Mouse (Mus musculus) MEL (cell line): ENCODE measurements around the gene Ddost. TPM values are rescaled to one million over a fixed set of nuclear protein-coding genes. Genes with fewer than 3 reads are reported as not detected.

ENCODE experiments used
- DNase-seq: peaks from one replicate; pipeline ENCODE4 v3.0.0; 2011; ENCODE audit warnings: low read depth, low spot score
- H3K27ac ChIP-seq: 2 replicates; pipeline ENCODE4 v1.5.1; 2012; ENCODE audit warnings: low read depth, mild to moderate bottlenecking, control low read depth, low read length, moderate library complexity; ENCODE audit not compliant: control insufficient read depth
- H3K27me3 ChIP-seq, 2 experiments: fragments of 150-350 bp in 1 of 2; sonication (generic) in 1 of 2; 2 replicates each; pipeline ENCODE4 v1.6.1; 2012; ENCODE audit warnings: low read length in 2 of 2, mild to moderate bottlenecking in 2 of 2, improper control_type of control experiment in 1 of 2, moderate library complexity in 1 of 2; ENCODE audit not compliant: insufficient read depth in 2 of 2, control insufficient read depth in 1 of 2
- H3K36me3 ChIP-seq, 2 experiments: 2 replicates each; pipeline ENCODE4 v1.6.1; 2012 to 2014; ENCODE audit warnings: low read length in 2 of 2, improper control_type of control experiment in 1 of 2, inconsistent platforms in 1 of 2, mild to moderate bottlenecking in 1 of 2; ENCODE audit not compliant: insufficient read depth in 2 of 2, control insufficient read depth in 1 of 2
- H3K4me1 ChIP-seq, 2 experiments: fragments of 150-350 bp in 1 of 2; sonication (generic) in 1 of 2; 2 replicates each; pipeline ENCODE4 v1.6.1; 2012; ENCODE audit warnings: low read length in 2 of 2, improper control_type of control experiment in 1 of 2, mild to moderate bottlenecking in 1 of 2; ENCODE audit not compliant: insufficient read depth in 2 of 2, control insufficient read depth in 1 of 2
- H3K4me3 ChIP-seq, 2 experiments: fragments of 150-350 bp in 1 of 2; sonication (generic) in 1 of 2; 2 replicates each; pipeline ENCODE4 v1.5.1; 2012; ENCODE audit warnings: low read depth in 2 of 2, low read length in 2 of 2, mild to moderate bottlenecking in 2 of 2, moderate library complexity in 2 of 2, control low read depth in 1 of 2, improper control_type of control experiment in 1 of 2; ENCODE audit not compliant: control insufficient read depth in 1 of 2, insufficient read depth in 1 of 2
- H3K79me2 ChIP-seq: 2 replicates; pipeline ENCODE4 v1.6.1; 2012; ENCODE audit warnings: mild to moderate bottlenecking, low read length, moderate library complexity; ENCODE audit not compliant: control insufficient read depth, poor library complexity, insufficient read depth
- H3K9ac ChIP-seq: 2 replicates; pipeline ENCODE4 v1.6.1; 2012; ENCODE audit warnings: low read depth, mild to moderate bottlenecking, control low read depth, low read length, moderate library complexity; ENCODE audit not compliant: control insufficient read depth, poor library complexity, severe bottlenecking
- H3K9me3 ChIP-seq: fragments of 150-350 bp; sonication (generic); replicated peaks from 2 replicates; pipeline ENCODE4 v1.6.1; 2012; ENCODE audit warnings: mild to moderate bottlenecking, low read length, improper control_type of control experiment, moderate library complexity; ENCODE audit not compliant: insufficient read depth
- BHLHE40 ChIP-seq: IDR thresholded peaks from 2 replicates; pipeline ENCODE4 v1.6.1; 2012; ENCODE audit warnings: low read depth, mild to moderate bottlenecking, inconsistent platforms, low read length, improper control_type of control experiment, borderline replicate concordance
- CHD2 ChIP-seq: IDR thresholded peaks from 2 replicates; pipeline ENCODE4 v1.6.1; 2011; ENCODE audit warnings: low read length, improper control_type of control experiment
- ELF1 ChIP-seq: IDR thresholded peaks from 2 replicates; pipeline ENCODE4 v1.6.1; 2014; ENCODE audit warnings: low read depth, mild to moderate bottlenecking, inconsistent platforms, low read length, improper control_type of control experiment, moderate library complexity
- ETS1 ChIP-seq: IDR thresholded peaks from 2 replicates; pipeline ENCODE4 v1.6.1; 2012; ENCODE audit warnings: low read depth, mild to moderate bottlenecking, inconsistent platforms, low read length, improper control_type of control experiment, moderate library complexity
- HCFC1 ChIP-seq: IDR thresholded peaks from 2 replicates; pipeline ENCODE4 v1.6.1; 2012; ENCODE audit warnings: low read depth, mild to moderate bottlenecking, inconsistent platforms, low read length, improper control_type of control experiment, moderate library complexity
- KAT2A ChIP-seq: conservative IDR thresholded peaks from 2 replicates; pipeline ENCODE4 v1.6.1; 2012; ENCODE audit warnings: low read depth, low read length, improper control_type of control experiment, inconsistent platforms
- MAX ChIP-seq: IDR thresholded peaks from 2 replicates; pipeline ENCODE4 v1.6.1; 2011; ENCODE audit warnings: low read length, improper control_type of control experiment
- MAZ ChIP-seq: IDR thresholded peaks from 2 replicates; pipeline ENCODE4 v1.6.1; 2012; ENCODE audit warnings: low read depth, mild to moderate bottlenecking, inconsistent platforms, low read length, improper control_type of control experiment
- MEF2A ChIP-seq: IDR thresholded peaks from 2 replicates; pipeline ENCODE4 v1.6.1; 2014; ENCODE audit warnings: low read depth, mild to moderate bottlenecking, inconsistent platforms, low read length, improper control_type of control experiment; ENCODE audit not compliant: poor library complexity, insufficient replicate concordance, severe bottlenecking; ENCODE audit errors: extremely low read depth
- MYB ChIP-seq: IDR thresholded peaks from 2 replicates; pipeline ENCODE4 v1.6.1; 2011; ENCODE audit warnings: mild to moderate bottlenecking, low read depth, low read length, improper control_type of control experiment
- NELFE ChIP-seq: IDR thresholded peaks from 2 replicates; pipeline ENCODE4 v1.6.1; 2011; ENCODE audit warnings: low read depth, low read length, improper control_type of control experiment
- NRF1 ChIP-seq: IDR thresholded peaks from 2 replicates; pipeline ENCODE4 v1.6.1; 2014; ENCODE audit warnings: low read depth, mild to moderate bottlenecking, inconsistent platforms, low read length, improper control_type of control experiment, moderate library complexity; ENCODE audit not compliant: poor library complexity, insufficient read depth, severe bottlenecking
- POLR2AphosphoS2 ChIP-seq: IDR thresholded peaks from 2 replicates; pipeline ENCODE4 v1.6.1; 2011; ENCODE audit warnings: low read length, improper control_type of control experiment
- RAD21 ChIP-seq: IDR thresholded peaks from 2 replicates; pipeline ENCODE4 v1.6.1; 2011; ENCODE audit warnings: mild to moderate bottlenecking, low read depth, low read length, improper control_type of control experiment
- TAL1 ChIP-seq: IDR thresholded peaks from 2 replicates; pipeline ENCODE4 v1.6.1; 2012; ENCODE audit warnings: mild to moderate bottlenecking, inconsistent platforms, low read length, moderate library complexity, mixed read lengths
- TCF12 ChIP-seq: IDR thresholded peaks from 2 replicates; pipeline ENCODE4 v1.6.1; 2014; ENCODE audit warnings: low read depth, mild to moderate bottlenecking, inconsistent platforms, low read length, improper control_type of control experiment, moderate library complexity
- USF1 ChIP-seq: IDR thresholded peaks from 2 replicates; pipeline ENCODE4 v1.6.1; 2014; ENCODE audit warnings: low read depth, mild to moderate bottlenecking, inconsistent platforms, low read length, improper control_type of control experiment, moderate library complexity
- ZC3H11A ChIP-seq: IDR thresholded peaks from 2 replicates; pipeline ENCODE4 v1.6.1; 2012; ENCODE audit warnings: low read depth, mild to moderate bottlenecking, inconsistent platforms, low read length, improper control_type of control experiment
- ZKSCAN1 ChIP-seq: IDR thresholded peaks from 2 replicates; pipeline ENCODE4 v1.6.1; 2012; ENCODE audit warnings: low read depth, mild to moderate bottlenecking, inconsistent platforms, low read length, improper control_type of control experiment, moderate library complexity
- polyA plus RNA-seq, 2 experiments: library from polyadenylated mRNA; stranded (reverse) in 1 of 2; unstranded in 1 of 2; fragments of >175 nt in 1 of 2; fragments of >200 nt in 1 of 2; gene quantifications; 2 replicates each; pipeline versions ENCODE4 v1.2.1 to v1.2.4; 2012; ENCODE audit warnings: low replicate concordance in 2 of 2, low read depth in 1 of 2; ENCODE audit not compliant: insufficient read length in 2 of 2, insufficient read depth in 1 of 2, missing spikeins in 1 of 2
- total RNA-seq: library from RNA; depleted of rRNA; stranded (reverse); fragments of 300-350 nt; gene quantifications from 2 replicates; pipeline ENCODE4 v1.2.3, GENCODE M21; 2012

The Ddost gene
- total and polyA plus RNA-seq, 3 experiments: 68.9 to 402 (median 283) TPM

DNA sequence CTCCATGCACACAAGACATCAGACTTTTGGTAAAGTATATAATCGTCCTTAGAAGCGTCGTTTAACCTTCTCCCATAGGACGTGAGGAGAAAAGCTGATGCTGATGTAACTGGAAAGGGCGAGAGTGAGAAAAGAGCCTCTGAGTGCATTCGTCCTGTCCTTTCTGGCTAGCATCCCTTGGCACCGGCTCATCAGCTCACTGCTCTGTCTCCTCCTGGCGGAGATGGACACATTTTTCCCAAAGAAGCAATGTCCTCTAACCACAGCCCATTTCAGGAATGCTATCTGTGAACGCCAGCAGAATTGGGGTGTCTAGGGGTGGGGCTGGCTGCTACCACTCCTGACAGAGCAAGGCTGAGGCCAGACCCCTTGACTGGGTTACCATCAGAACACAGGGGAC, 27.1 kb downstream of the Ddost start:
- H3K27ac ChIP-seq: no peak overlapping the region
- no peak for DNase-seq
- no peaks in the 10 kb centered on the region; a peak in 1 of 4 replicates for H3K27me3 ChIP-seq
- no peaks in the 10 kb centered on the region for H3K79me2 ChIP-seq
- H3K36me3 ChIP-seq: peaks cover 0 to 3% of the 10 kb centered on the region in 2 experiments; a peak in 2 of 4 replicates
- H3K4me3 ChIP-seq: no peak overlapping the region
- TF ChIP-seq USF1 (no peak), CHD2 (no peak)
- no peak overlapping the region for H3K9ac ChIP-seq
- no peaks in the 10 kb centered on the region for H3K9me3 ChIP-seq
- H3K4me1 ChIP-seq: peaks cover 2 to 6% of the 10 kb centered on the region in 2 experiments; a peak in 3 of 4 replicates

DNA sequence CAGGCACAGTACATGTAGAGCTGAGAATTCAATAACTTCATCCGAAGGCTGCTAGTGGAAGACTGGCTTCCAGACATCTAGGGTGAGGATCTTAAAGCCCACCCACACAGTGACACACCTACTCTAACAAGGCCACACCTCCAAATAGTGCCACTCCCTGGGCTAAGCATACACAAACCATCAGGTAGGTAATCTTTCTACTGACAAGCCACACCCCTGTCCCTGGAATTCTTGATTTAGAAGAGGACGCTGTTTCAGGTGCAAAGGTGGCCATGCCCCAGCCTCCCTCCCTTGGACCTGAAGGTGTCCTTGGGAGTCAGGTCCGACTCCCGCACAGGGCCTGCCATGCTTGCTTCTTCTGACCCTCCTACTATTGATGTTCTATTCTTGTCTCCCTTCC, 28.6 kb downstream of the Ddost start:
- H3K27ac ChIP-seq: no peak overlapping the region
- no peaks in the 10 kb centered on the region; a peak in 1 of 4 replicates for H3K27me3 ChIP-seq
- no peak for TF ChIP-seq CHD2
- TF ChIP-seq MAZ: no peak
- TF ChIP-seq USF1: no peak
- TF ChIP-seq NELFE: no peak
- TF ChIP-seq ELF1: no peak
- TF ChIP-seq POLR2AphosphoS2: no peak
- TF ChIP-seq NRF1: no peak
- no peak for TF ChIP-seq BHLHE40
- TF ChIP-seq MEF2A: no peak
- no peak for TF ChIP-seq TAL1
- no peak for TF ChIP-seq TCF12
- TF ChIP-seq MAX: no peak
- TF ChIP-seq ZKSCAN1: no peak
- TF ChIP-seq ZC3H11A: no peak
- no peak for TF ChIP-seq MYB
- no peak for TF ChIP-seq RAD21
- no peak for TF ChIP-seq ETS1
- no peak for TF ChIP-seq HCFC1
- no peak for TF ChIP-seq KAT2A
- peaks cover 2 to 11% of the 10 kb centered on the region in 2 experiments; a peak in 3 of 4 replicates for H3K4me1 ChIP-seq
- no peaks in the 10 kb centered on the region for H3K9me3 ChIP-seq
- DNase-seq: no peak
- no peak overlapping the region for H3K4me3 ChIP-seq
- H3K79me2 ChIP-seq: no peaks in the 10 kb centered on the region
- H3K36me3 ChIP-seq: peaks cover 0 to 3% of the 10 kb centered on the region in 2 experiments; a peak in 2 of 4 replicates
- H3K9ac ChIP-seq: no peak overlapping the region
